Mouse (Mus musculus): Measurements from ENCODE around the gene Acnat1.

DNA sequence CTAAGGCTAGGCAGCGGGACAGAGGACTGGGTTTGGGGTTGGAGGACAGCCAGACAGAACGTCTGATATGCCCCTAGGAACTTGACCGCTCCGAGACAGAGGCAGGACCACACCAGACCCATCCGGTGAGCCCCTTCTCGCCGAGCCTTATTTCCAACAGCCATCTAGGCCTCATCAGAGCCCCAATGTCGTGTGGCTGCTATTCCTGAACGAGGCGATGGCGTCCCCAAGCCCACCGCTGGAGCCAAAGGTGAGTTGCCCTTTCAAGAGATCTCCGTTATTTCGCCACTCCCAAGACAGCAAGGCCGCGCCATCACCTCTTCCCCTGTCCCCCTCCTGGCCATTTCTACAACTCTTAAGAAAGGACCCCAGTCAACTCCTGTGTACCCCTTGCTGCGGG lies 47.6 kb upstream of the Acnat1 start:
- TF ChIP-seq CTCF (conservative IDR thresholded peaks at IDR 0.05; ENCODE audit: low read length) (no peak), POU5F1 (IDR thresholded peaks at IDR 0.05; ENCODE audit: borderline replicate concordance, low read length) (no peak), NANOG (IDR thresholded peaks at IDR 0.05; ENCODE audit: borderline replicate concordance, low read length) (no peak)

All from E14TG2a.4 (cell line).